Mouse (Mus musculus): ENCODE data around the gene Mbd4.
"Not testable (repeated sequence)": the region's sequence is repeated elsewhere in the genome, so short reads cannot be mapped to it uniquely, and the experiment has no call there.

Mbd4 gene

GRCm38 (mm10) chr6:115853091-115853813, at the start of gene Mbd4, which contains the start of gene Ift122:
TSS of gene Mbd4 (minus strand) at chr6:115853371.
TSS of gene Ift122 (plus strand) at chr6:115853470.
- DNase-seq (ENCODE audit: low read depth in 2 of 2, low spot score in 2 of 2) = peak; percentile 97 to 98

GRCm38 (mm10) chr6:115902545-115902944, 49.4 kb upstream of the Mbd4 start:
- no peak for DNase-seq (ENCODE audit: low read depth in 2 of 2, low spot score in 2 of 2)

GRCm38 (mm10) chr6:115901489-115901931, 48.3 kb upstream of the Mbd4 start:
- DNase-seq (ENCODE audit: low read depth in 2 of 2, low spot score in 2 of 2) = no peak

GRCm38 (mm10) chr6:115901062-115901461, 47.9 kb upstream of the Mbd4 start:
- DNase-seq (ENCODE audit: low read depth in 2 of 2, low spot score in 2 of 2) = no peak

GRCm38 (mm10) chr6:115897926-115898520, 44.9 kb upstream of the Mbd4 start:
- no peak for DNase-seq (ENCODE audit: low read depth in 2 of 2, low spot score in 2 of 2)

GRCm38 (mm10) chr6:115897117-115897516, 43.9 kb upstream of the Mbd4 start:
- no peak for DNase-seq (ENCODE audit: low read depth in 2 of 2, low spot score in 2 of 2)

GRCm38 (mm10) chr6:115896346-115896745, 43.2 kb upstream of the Mbd4 start:
- DNase-seq (ENCODE audit: low read depth in 2 of 2, low spot score in 2 of 2) = no peak

DNA sequence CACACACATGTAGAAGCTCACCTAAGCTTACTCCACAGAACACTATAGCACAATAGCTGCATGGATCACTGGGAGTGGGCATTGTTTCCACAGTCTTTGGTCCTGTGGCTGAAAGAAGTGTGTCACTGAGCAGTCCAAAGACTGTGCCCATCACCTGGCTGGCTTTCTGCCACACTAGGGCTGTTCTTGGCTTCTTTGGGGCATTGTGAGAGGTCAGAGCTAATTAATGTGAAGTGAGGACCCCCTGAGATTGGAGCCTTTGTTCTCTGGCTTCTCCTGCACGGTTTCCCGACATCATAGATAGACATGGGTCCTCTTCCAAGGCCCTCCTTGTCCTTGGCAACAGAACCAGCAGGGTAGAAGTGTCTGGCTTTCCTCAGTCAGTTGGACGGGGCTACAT, 39.2 kb upstream of the Mbd4 start:
- DNase-seq (ENCODE audit: low read depth in 2 of 2, low spot score in 2 of 2) = no peak

DNA sequence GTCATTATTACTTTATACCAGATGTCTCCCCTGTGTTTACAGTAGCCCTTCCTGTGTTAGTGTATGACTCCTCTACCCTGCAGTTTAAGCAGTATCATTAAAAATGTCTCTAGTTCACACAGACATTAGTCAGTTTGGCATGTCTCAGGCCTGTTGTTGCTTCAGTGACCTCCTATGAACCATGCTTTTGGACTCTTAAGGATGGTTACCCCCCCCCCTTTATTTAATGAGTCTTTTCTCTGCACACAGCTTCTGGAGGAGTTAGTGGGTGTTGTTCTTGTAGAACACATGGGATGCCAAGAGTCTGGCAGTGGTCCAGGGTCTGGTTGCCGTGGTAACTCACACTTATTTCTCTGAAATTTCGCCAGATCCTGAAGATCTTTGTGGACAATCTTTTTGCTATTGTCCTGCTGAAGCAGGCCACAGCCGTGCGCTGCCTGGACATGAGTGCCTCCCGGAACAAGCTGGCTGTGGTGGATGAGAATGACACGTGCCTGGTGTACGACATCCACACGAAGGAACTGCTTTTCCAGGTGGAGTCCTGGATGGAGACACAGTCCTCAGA, 38.4 kb upstream of the Mbd4 start:
- no peak for DNase-seq (ENCODE audit: low read depth in 2 of 2, low spot score in 2 of 2)

GRCm38 (mm10) chr6:115891061-115891460, 37.9 kb upstream of the Mbd4 start:
- no peak for DNase-seq (ENCODE audit: low read depth in 2 of 2, low spot score in 2 of 2)

DNA sequence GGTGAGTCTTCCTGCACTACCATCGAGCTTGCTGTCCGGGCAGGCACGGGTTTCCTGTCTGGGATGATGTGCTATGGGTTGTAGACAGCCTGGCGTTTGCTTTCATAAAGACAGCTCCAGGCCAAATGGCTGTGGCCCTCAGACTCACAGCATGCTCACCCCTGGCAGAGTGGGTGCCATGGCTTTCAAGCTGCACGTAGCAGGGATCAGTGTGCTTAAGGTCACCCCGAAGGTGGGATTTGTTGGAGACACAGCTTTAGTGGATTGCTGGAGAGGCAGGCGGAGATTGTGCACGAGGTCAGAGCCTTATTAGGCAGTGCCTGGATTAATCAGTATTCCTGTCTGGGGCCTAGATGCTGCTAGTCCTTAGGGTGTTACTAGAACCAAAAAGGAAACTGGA, 37.4 kb upstream of the Mbd4 start:
- no peak for DNase-seq (ENCODE audit: low read depth in 2 of 2, low spot score in 2 of 2)

GRCm38 (mm10) chr6:115888296-115888695, 35.1 kb upstream of the Mbd4 start:
- peak in 1 of 2 experiments; percentile 11 for DNase-seq (ENCODE audit: low read depth in 2 of 2, low spot score in 2 of 2)

GRCm38 (mm10) chr6:115886894-115887293, 33.7 kb upstream of the Mbd4 start:
- DNase-seq (ENCODE audit: low read depth in 2 of 2, low spot score in 2 of 2) = no peak

DNA sequence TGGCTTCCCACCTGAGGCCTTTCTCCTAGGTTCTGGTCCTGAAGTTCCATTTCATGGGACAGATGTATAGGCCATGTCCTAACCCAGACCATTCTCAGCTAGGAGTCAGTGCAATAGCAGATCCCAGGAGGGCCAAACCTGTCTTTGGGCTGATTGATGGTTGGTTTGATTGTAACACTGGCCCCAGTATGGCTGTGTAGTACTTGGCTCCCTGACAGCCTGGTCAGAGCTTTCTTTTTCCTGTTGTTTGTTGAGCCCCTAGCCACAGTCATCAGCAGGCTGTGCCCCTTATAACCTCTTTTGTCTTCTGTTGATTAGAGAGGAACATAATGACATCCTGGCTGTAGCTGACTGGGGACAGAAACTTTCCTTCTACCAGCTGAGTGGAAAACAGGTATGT, 30.8 kb upstream of the Mbd4 start:
- DNase-seq (ENCODE audit: low read depth in 2 of 2, low spot score in 2 of 2) = no peak

DNA sequence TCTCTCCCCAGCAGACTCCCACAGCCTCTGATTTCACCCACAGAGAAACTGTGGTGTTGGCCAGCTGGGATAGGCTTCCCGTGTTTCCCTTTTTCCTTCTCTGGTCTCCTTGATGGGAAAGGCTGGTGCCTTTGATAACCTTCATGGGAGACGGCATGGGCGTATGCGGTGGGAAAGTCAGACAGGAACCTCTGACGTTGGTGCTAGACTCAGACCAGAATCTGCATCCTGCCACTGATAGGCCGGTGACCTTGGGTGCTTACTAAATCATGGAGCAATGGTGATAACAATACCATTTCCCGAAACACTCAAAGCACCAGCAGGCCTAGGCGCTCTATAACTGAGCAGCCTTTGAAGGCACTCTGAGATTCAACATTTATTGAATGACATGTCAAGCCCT, 27.6 kb upstream of the Mbd4 start:
- no peak for DNase-seq (ENCODE audit: low read depth in 2 of 2, low spot score in 2 of 2)

DNA sequence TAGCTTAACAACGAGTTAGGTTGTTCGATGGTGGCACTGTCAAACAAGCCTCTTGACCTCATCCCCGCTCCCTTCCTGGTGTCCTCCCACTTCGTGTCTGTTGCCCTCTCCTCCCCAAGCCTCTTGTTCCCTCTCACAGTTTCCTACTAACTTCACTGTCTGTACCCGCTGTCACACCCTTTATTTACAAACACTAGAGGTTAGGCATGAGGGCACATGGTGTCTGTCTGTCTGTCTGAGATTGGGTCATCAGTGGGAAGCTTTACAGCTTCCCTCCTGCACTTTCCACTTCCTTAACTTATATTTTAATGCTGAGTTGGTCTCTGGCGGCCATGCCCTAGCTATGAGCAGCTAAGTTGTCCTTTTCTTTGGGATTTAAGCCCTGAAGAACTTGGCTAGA, 26.6 kb upstream of the Mbd4 start:
- DNase-seq (ENCODE audit: low read depth in 2 of 2, low spot score in 2 of 2) = no peak

DNA sequence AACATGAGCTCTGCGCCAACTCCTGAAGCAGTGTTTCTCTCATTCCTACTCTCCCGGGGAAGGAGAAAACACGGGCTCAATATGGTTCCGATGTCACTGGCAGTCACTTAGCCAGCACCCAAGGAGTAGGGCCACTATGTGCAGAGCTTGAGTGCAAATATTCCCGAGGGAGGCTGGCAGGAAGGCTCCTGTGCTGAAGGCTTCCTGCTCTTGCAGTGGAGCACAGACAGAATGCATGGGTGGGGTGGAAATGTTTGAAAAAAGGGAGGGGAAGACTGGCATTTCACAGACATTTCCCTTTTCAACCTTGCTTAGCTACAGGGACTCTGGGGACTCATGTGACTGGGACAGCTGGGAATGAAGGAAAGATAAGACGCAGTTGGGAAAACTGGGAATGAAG, 25.5 kb upstream of the Mbd4 start:
- no peak for DNase-seq (ENCODE audit: low read depth in 2 of 2, low spot score in 2 of 2)

- no peak for DNase-seq (ENCODE audit: low read depth in 2 of 2, low spot score in 2 of 2)
Measured at GRCm38 (mm10) chr6:115877239-115877638, 24.1 kb upstream of the Mbd4 start.

- DNase-seq (ENCODE audit: low read depth in 2 of 2, low spot score in 2 of 2) = not testable (repeated sequence)
Measured at GRCm38 (mm10) chr6:115871318-115871717, 18.1 kb upstream of the Mbd4 start.

DNA sequence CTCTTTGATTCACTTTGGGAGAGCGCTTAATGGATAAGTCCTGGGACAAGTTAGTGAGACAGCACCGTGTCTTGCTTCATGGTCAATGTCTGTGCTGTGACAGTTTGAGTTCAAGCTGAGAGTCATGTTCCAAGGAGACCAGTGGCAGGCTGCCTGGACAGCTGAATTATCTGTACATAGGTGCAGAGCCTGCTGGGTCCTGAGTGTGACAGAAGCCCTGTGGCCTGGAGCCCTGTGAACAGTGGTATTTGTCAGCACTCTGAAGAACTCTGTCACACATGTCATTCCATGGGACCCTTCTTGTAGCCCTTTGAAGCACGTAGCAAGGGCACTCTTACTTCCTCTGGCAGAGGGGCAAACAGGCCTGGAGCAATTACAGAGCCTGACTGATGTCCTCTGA, 14.0 kb upstream of the Mbd4 start:
- DNase-seq (ENCODE audit: low read depth in 2 of 2, low spot score in 2 of 2) = not testable (repeated sequence)

DNA sequence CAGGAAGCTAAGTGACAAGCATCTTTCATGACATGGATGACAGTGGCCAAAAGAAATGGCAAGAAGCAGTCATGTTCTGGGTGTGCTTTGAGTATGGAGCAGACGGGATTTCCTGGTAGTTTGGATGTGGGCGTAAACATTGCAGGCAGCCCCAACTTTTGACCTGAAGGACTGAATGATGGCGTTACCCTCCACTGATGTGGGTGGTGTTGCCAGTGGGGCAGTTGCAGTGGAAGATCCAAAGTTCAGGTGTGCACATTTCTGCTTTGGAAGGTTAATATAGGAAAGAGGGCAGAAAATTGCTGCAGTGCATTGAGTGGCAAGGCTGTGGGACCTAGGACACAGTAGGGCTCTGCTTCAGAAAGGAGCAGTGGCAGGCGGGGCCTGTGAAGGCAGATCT, 12.1 kb upstream of the Mbd4 start:
- DNase-seq (ENCODE audit: low read depth in 2 of 2, low spot score in 2 of 2) = no peak

GRCm38 (mm10) chr6:115863340-115863841, 10.2 kb upstream of the Mbd4 start:
- DNase-seq (ENCODE audit: low read depth in 2 of 2, low spot score in 2 of 2) = no peak

All from CD8-positive naive resting alpha-beta T cell, adult 2 months (primary cell).